Mouse (Mus musculus): ENCODE measurements around the gene Zfp663.

GRCm38 (mm10) chr2:165329703-165330102 is 38.8 kb downstream of the Zfp663 start:
- TF ChIP-seq EP300 (optimal IDR thresholded peaks at IDR 0.05) (no peak), CTCF (IDR thresholded peaks at IDR 0.05; ENCODE audit: low read depth) (no peak)
